Mouse (Mus musculus): ENCODE measurements around the gene Pds5a. TPM values are rescaled to one million over a fixed set of nuclear protein-coding genes. Genes with fewer than 3 reads are reported as not detected.
A peak's percentile ranks its signal among the peaks of the same experiment; 100 is the strongest.
"Not testable (repeated sequence)": the region's sequence is repeated elsewhere in the genome, so short reads cannot be mapped to it uniquely, and the experiment has no call there.

Gene Pds5a
- polyA plus RNA-seq, 1 experiment from 2014 or later, result 57.1 TPM

- no peak overlapping the region for H3K27ac ChIP-seq
- no peak overlapping the region for H3K4me3 ChIP-seq (replicated peaks)
- ATAC-seq (ENCODE audit: insufficient read depth, low FRiP score, low read depth), result no peak
- no peaks in the 10 kb centered on the region for H3K36me3 ChIP-seq
- H3K4me1 ChIP-seq, result no peaks in the 10 kb centered on the region
- no peak overlapping the region for H3K9ac ChIP-seq
- no peaks in the 10 kb centered on the region for H3K9me3 ChIP-seq
- 45% methylated on average over 8 of the region's 8 CpGs for WGBS
- H3K4me2 ChIP-seq, result no peak overlapping the region
- no peaks in the 10 kb centered on the region for H3K27me3 ChIP-seq (replicated peaks)
Observed at GRCm38 (mm10) chr5:65710267-65710666, 12.2 kb upstream of the Pds5a start.

DNA sequence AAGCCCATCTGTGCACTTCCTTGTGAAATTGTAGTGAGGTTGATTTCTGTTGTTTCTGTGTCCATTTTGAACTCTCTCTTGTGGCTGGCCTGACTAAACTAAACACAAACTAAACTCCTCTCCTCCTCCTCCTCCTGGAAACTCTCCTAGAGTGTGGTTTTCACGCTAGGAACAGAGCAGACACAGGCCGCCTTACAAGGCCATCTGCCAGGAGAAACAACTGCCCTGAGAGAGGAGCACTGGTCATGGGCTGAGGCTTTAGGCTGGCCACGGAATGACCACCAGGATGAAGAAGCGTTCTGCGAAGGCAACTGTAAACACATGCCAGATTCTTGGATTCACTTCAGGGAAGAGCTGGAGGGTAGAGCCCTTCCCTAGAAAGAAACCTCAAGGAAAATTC, 8.9 kb upstream of the Pds5a start:
- ATAC-seq (ENCODE audit: insufficient read depth, low FRiP score, low read depth), result no peak
- Histone ChIP-seq H3K9ac (no peak overlapping the region), H3K9me3 (no peaks in the 10 kb centered on the region), H3K36me3 (no peaks in the 10 kb centered on the region), H3K4me3 (replicated peaks) (no peak overlapping the region), H3K27ac (no peak overlapping the region), H3K27me3 (replicated peaks) (no peaks in the 10 kb centered on the region), H3K4me1 (no peaks in the 10 kb centered on the region), H3K4me2 (no peak overlapping the region)
- WGBS, result 58% methylated on average over 5 of the region's 5 CpGs

DNA sequence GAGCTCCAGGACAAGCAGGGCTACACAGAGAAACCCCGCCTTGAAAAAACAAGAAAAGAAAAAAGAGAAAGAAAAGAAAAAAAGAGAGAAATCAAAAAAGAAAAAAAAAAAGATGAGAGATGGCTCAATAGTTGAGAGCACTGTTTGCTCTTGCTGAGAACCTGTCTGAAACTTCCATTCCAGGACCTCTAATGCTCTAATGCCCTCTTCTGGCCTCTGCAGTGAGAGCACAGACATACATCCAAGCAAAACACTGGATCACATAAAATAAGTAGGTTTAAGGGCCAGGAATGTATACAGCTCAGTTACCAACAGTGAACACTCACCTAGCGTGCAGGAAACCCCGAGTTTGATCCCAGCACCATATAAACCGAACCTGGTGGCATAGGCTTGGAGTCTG, 8.1 kb upstream of the Pds5a start:
- ATAC-seq (ENCODE audit: insufficient read depth, low FRiP score, low read depth), result no peak

DNA sequence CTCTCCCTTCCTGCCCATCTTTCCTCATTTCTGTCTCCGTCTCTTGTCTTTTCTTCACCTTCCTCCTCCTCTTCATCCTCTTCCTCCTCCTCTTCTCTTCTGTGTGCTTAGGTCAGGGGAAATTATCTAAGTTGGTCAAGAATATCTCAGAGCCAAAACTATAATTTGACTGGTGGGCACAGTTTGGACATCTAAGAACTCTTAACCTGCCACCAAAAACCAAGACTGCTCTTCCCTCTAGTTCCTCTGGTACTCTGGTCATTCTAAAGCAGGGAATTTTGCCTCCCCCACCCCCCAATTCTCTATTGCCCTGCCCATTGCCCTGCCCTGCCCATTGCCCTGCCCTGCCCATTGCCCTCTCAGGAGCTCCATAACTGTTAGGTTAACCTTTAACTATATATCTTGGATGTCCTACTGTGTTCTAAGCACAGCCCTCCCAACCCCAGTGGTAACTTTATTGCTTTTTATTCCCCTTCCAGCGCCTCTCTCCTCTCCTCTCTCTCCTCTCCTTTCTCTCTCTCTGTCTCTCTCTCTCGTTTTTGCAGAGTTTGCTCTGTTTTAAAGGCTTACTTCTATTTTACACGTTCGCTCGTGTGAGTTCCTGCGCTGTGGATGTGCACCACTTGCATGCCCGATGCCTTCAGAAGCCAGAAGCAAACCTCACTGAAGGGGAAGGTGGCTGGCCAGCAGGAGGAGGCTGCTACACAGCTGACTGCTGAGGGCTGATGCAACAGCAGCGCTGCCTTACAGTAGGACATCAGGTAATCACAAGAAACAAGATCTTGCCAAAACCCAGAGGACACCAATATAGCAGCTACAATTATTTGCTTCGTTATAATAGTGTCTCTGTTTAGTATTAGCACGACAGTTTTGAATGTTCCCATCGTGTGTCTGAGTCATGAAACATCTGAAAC, 6.9 kb upstream of the Pds5a start:
- WGBS, result 68% methylated on average over 12 of the region's 12 CpGs
- no peak for ATAC-seq (ENCODE audit: insufficient read depth, low FRiP score, low read depth)
- Histone ChIP-seq H3K9ac (no peak overlapping the region), H3K4me3 (replicated peaks) (no peak overlapping the region), H3K27ac (no peak overlapping the region), H3K9me3 (no peaks in the 10 kb centered on the region), H3K36me3 (no peaks in the 10 kb centered on the region), H3K4me2 (no peak overlapping the region), H3K27me3 (replicated peaks) (no peaks in the 10 kb centered on the region), H3K4me1 (no peaks in the 10 kb centered on the region)

More for the DNA sequence above, 8.1 kb upstream of the Pds5a start:
- Histone ChIP-seq H3K4me3 (replicated peaks) (no peak overlapping the region), H3K4me2 (no peak overlapping the region), H3K27me3 (replicated peaks) (no peaks in the 10 kb centered on the region), H3K27ac (no peak overlapping the region), H3K4me1 (no peaks in the 10 kb centered on the region), H3K9me3 (no peaks in the 10 kb centered on the region), H3K36me3 (no peaks in the 10 kb centered on the region), H3K9ac (no peak overlapping the region)
- WGBS, result 76% methylated on average over 4 of the region's 4 CpGs

- no peak overlapping the region for H3K27ac ChIP-seq
- no peak overlapping the region for H3K4me2 ChIP-seq
- H3K9ac ChIP-seq, result no peak overlapping the region
- H3K9me3 ChIP-seq, result no peaks in the 10 kb centered on the region
- peaks cover 4% of the 10 kb centered on the region; the same call in 1 of the 2 replicates for H3K4me1 ChIP-seq
- no peaks in the 10 kb centered on the region for H3K36me3 ChIP-seq
- no peak overlapping the region for H3K4me3 ChIP-seq (replicated peaks)
- WGBS, result 70% methylated on average over 9 of the region's 9 CpGs
- ATAC-seq (ENCODE audit: insufficient read depth, low FRiP score, low read depth), result no peak
- no peaks in the 10 kb centered on the region for H3K27me3 ChIP-seq (replicated peaks)
Observed at GRCm38 (mm10) chr5:65703261-65703660, 5.2 kb upstream of the Pds5a start.

- Histone ChIP-seq H3K4me2 (no peak overlapping the region), H3K4me1 (peaks cover 15% of the 10 kb centered on the region; the same call in 1 of the 2 replicates), H3K36me3 (no peaks in the 10 kb centered on the region), H3K9me3 (no peaks in the 10 kb centered on the region), H3K27me3 (replicated peaks) (no peaks in the 10 kb centered on the region), H3K27ac (no peak overlapping the region), H3K4me3 (replicated peaks) (no peak overlapping the region), H3K9ac (no peak overlapping the region)
- ATAC-seq (ENCODE audit: insufficient read depth, low FRiP score, low read depth), result no peak
- 90% methylated on average over 5 of the region's 5 CpGs for WGBS
Observed at GRCm38 (mm10) chr5:65700102-65700501, 2.0 kb upstream of the Pds5a start.

DNA sequence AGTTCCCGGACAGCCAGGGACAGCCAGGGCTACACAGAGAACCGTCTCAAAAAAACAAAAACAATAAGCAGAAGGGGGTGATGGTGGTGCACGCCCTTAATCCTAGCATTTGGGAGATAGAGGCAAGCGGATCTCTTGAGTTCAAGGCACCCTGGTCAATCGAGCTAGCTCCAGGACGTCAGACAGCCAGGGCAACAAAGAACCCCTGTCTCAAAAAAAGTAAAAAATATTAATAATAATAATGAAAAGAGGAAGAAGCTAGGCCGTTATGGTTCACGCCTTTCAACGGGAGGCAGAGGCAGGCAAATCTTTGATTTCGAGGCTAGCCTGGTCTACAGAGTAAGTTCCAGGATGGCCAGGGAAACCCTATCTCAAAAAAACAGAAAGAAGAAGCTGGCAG, 1.1 kb upstream of the Pds5a start:
- H3K4me1 ChIP-seq, result peaks cover 15% of the 10 kb centered on the region; the same call in 1 of the 2 replicates
- H3K27me3 ChIP-seq (replicated peaks), result no peaks in the 10 kb centered on the region
- WGBS, result 62% methylated on average over 10 of the region's 10 CpGs
- ATAC-seq (ENCODE audit: insufficient read depth, low FRiP score, low read depth), result no peak
- H3K4me3 ChIP-seq (replicated peaks), result peak overlapping the region; percentile 95
- peak overlapping the region; percentile 96 for H3K27ac ChIP-seq
- H3K9ac ChIP-seq, result no peak overlapping the region
- no peaks in the 10 kb centered on the region for H3K9me3 ChIP-seq
- H3K36me3 ChIP-seq, result 0 out of 2 replicates have a peak, but pooled peaks cover 6% of the 10 kb centered on the region
- H3K4me2 ChIP-seq, result peak overlapping the region; percentile 55

DNA sequence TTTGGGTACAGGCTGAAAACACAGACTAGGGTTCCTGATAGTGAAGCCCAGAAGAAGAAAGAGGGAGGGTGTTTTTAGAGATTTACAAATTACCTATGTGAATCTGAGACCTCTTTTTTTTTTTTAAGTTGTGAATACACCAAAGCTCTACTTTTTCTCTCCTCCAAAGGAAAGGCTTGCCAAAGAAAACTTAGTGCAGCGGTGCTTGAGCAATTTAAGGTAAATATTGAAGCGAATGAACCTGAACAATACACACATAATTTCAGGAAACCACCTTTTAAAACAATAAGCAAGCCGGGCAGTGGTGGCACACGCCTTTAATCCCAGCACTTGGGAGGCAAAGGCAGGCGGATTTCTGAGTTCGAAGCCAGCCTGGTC, 675 bp upstream of the Pds5a start:
- Histone ChIP-seq H3K27me3 (replicated peaks) (no peaks in the 10 kb centered on the region), H3K9me3 (no peaks in the 10 kb centered on the region), H3K4me3 (replicated peaks) (peak overlapping the region; percentile 95), H3K36me3 (0 out of 2 replicates have a peak, but pooled peaks cover 6% of the 10 kb centered on the region), H3K4me2 (peak overlapping the region; percentile 55), H3K4me1 (peaks cover 15% of the 10 kb centered on the region; the same call in 1 of the 2 replicates), H3K9ac (peak overlapping the region; percentile 94; the same call in 1 of the 2 replicates), H3K27ac (peak overlapping the region; percentile 96)
- WGBS, result 15% methylated on average over 6 of the region's 6 CpGs
- no peak for ATAC-seq (ENCODE audit: insufficient read depth, low FRiP score, low read depth)

GRCm38 (mm10) chr5:65697486-65697835, 612 bp downstream of the Pds5a start:
- Histone ChIP-seq H3K9ac (peak overlapping the region; percentile 94), H3K36me3 (peaks cover 10% of the 10 kb centered on the region; the same call in 1 of the 2 replicates), H3K4me1 (peaks cover 15% of the 10 kb centered on the region; the same call in 1 of the 2 replicates), H3K9me3 (no peaks in the 10 kb centered on the region), H3K4me2 (peak overlapping the region; percentile 65), H3K4me3 (replicated peaks) (peak overlapping the region; percentile 95), H3K27me3 (replicated peaks) (no peaks in the 10 kb centered on the region), H3K27ac (peak overlapping the region; percentile 96)
- ATAC-seq (ENCODE audit: insufficient read depth, low FRiP score, low read depth), result peak; percentile 48
- WGBS, result 0% methylated on average over 38 of the region's 49 CpGs

- peak; percentile 29; the same call in 1 of the 2 replicates for ATAC-seq (ENCODE audit: insufficient read depth, low FRiP score, low read depth)
- Histone ChIP-seq H3K9ac (peak overlapping the region; percentile 94), H3K36me3 (peaks cover 14% of the 10 kb centered on the region; the same call in 1 of the 2 replicates), H3K4me3 (replicated peaks) (peak overlapping the region; percentile 95), H3K9me3 (no peaks in the 10 kb centered on the region), H3K27me3 (replicated peaks) (no peaks in the 10 kb centered on the region), H3K27ac (peak overlapping the region; percentile 96), H3K4me2 (peak overlapping the region; percentile 65), H3K4me1 (peaks cover 15% of the 10 kb centered on the region; the same call in 1 of the 2 replicates)
- under 1% methylated on average over 57 of the region's 58 CpGs for WGBS
Observed at GRCm38 (mm10) chr5:65696821-65697485, 1.1 kb downstream of the Pds5a start.

- not testable (repeated sequence) for H3K4me3 ChIP-seq (replicated peaks); H3K27me3 ChIP-seq (replicated peaks); H3K9ac ChIP-seq; H3K4me2 ChIP-seq; ATAC-seq (ENCODE audit: insufficient read depth, low FRiP score, low read depth); H3K27ac ChIP-seq; H3K9me3 ChIP-seq
- Histone ChIP-seq H3K36me3 (peaks cover 14% of the 10 kb centered on the region; the same call in 1 of the 2 replicates), H3K4me1 (peaks cover 13% of the 10 kb centered on the region)
- WGBS, result 94% methylated on average over 2 of the region's 3 CpGs
Observed at GRCm38 (mm10) chr5:65694076-65694475, 4.0 kb downstream of the Pds5a start.

- peaks cover 14% of the 10 kb centered on the region; the same call in 1 of the 2 replicates for H3K36me3 ChIP-seq
- H3K27ac ChIP-seq, result no peak overlapping the region
- H3K4me3 ChIP-seq (replicated peaks), result no peak overlapping the region
- no peak overlapping the region for H3K9ac ChIP-seq
- H3K9me3 ChIP-seq, result no peaks in the 10 kb centered on the region
- H3K27me3 ChIP-seq (replicated peaks), result no peaks in the 10 kb centered on the region
- no peak for ATAC-seq (ENCODE audit: insufficient read depth, low FRiP score, low read depth)
- peaks cover 11% of the 10 kb centered on the region for H3K4me1 ChIP-seq
- H3K4me2 ChIP-seq, result no peak overlapping the region
Observed at GRCm38 (mm10) chr5:65693018-65693417, 5.1 kb downstream of the Pds5a start.
